Mouse (Mus musculus) heart, adult 18-20 months (tissue): ENCODE results near the gene Aebp2. TPM values are rescaled to one million over a fixed set of nuclear protein-coding genes. Genes with fewer than 3 reads are reported as not detected.

Experiments
- DNase-seq, 2 experiments: peaks; one replicate each; pipeline ENCODE4 v3.0.0; 2021 to 2022; ENCODE audit warnings: mixed read lengths in 1 of 2
- total RNA-seq, 2 experiments: library from RNA; stranded (reverse); gene quantifications; 2 replicates each; pipeline ENCODE4 v1.2.3; 2021

Gene Aebp2
- total RNA-seq, 2 experiments from 2014 or later = 39.3 to 39.6 TPM

GRCm38 (mm10) chr6:140606534-140606933, 15.9 kb upstream of the Aebp2 start:
- DNase-seq = no peak

GRCm38 (mm10) chr6:140608666-140609065, 13.8 kb upstream of the Aebp2 start:
- no peak for DNase-seq

GRCm38 (mm10) chr6:140609533-140609932, 12.9 kb upstream of the Aebp2 start:
- no peak for DNase-seq

- no peak for DNase-seq
Measured at GRCm38 (mm10) chr6:140610117-140610516, 12.3 kb upstream of the Aebp2 start.

GRCm38 (mm10) chr6:140611282-140611681, 11.2 kb upstream of the Aebp2 start:
- no peak for DNase-seq

GRCm38 (mm10) chr6:140611893-140612473, 10.5 kb upstream of the Aebp2 start:
- DNase-seq = peak; percentile 25 to 26

- no peak for DNase-seq
Measured at GRCm38 (mm10) chr6:140613822-140614221, 8.6 kb upstream of the Aebp2 start.

GRCm38 (mm10) chr6:140614711-140615110, 7.8 kb upstream of the Aebp2 start:
- no peak for DNase-seq

- DNase-seq = no peak
Measured at GRCm38 (mm10) chr6:140620531-140621349, 1.7 kb upstream of the Aebp2 start.

- no peak for DNase-seq
Measured at GRCm38 (mm10) chr6:140621622-140622021, 841 bp upstream of the Aebp2 start.

GRCm38 (mm10) chr6:140623226-140624095, 998 bp downstream of the Aebp2 start:
- peak; percentile 95 to 96 for DNase-seq

GRCm38 (mm10) chr6:140624096-140625051, 1.9 kb downstream of the Aebp2 start:
- DNase-seq = peak; percentile 37 to 61

GRCm38 (mm10) chr6:140629176-140629859, 6.9 kb downstream of the Aebp2 start:
- no peak for DNase-seq

- no peak for DNase-seq
Measured at GRCm38 (mm10) chr6:140630306-140630705, 7.8 kb downstream of the Aebp2 start.

- DNase-seq = peak in 1 of 2 experiments; percentile 31
Measured at GRCm38 (mm10) chr6:140633616-140634015, 11.2 kb downstream of the Aebp2 start.

GRCm38 (mm10) chr6:140636290-140636689, 13.8 kb downstream of the Aebp2 start:
- DNase-seq = no peak

GRCm38 (mm10) chr6:140642010-140642409, 19.5 kb downstream of the Aebp2 start:
- no peak for DNase-seq

GRCm38 (mm10) chr6:140642655-140643054, 20.2 kb downstream of the Aebp2 start:
- no peak for DNase-seq

GRCm38 (mm10) chr6:140645931-140646330, 23.5 kb downstream of the Aebp2 start:
- no peak for DNase-seq

- DNase-seq = peak in 1 of 2 experiments; percentile 17
Measured at GRCm38 (mm10) chr6:140646892-140647291, 24.4 kb downstream of the Aebp2 start.

- no peak for DNase-seq
Measured at GRCm38 (mm10) chr6:140649812-140650211, 27.3 kb downstream of the Aebp2 start.
